Mouse (Mus musculus) E14TG2a.4 (cell line): ENCODE results near the gene Lexm.
A peak's percentile ranks its signal among the peaks of the same experiment; 100 is the strongest.

ENCODE experiments used
- CTCF ChIP-seq: conservative IDR thresholded peaks from 2 replicates; pipeline ENCODE4 v1.5.1; 2014; ENCODE audit warnings: low read length
- NANOG ChIP-seq: IDR thresholded peaks from 2 replicates; pipeline ENCODE4 v1.6.1; 2014; ENCODE audit warnings: borderline replicate concordance, low read length, mixed read lengths
- POU5F1 ChIP-seq: IDR thresholded peaks from 2 replicates; pipeline ENCODE4 v1.6.1; 2014; ENCODE audit warnings: low read length, borderline replicate concordance

DNA sequence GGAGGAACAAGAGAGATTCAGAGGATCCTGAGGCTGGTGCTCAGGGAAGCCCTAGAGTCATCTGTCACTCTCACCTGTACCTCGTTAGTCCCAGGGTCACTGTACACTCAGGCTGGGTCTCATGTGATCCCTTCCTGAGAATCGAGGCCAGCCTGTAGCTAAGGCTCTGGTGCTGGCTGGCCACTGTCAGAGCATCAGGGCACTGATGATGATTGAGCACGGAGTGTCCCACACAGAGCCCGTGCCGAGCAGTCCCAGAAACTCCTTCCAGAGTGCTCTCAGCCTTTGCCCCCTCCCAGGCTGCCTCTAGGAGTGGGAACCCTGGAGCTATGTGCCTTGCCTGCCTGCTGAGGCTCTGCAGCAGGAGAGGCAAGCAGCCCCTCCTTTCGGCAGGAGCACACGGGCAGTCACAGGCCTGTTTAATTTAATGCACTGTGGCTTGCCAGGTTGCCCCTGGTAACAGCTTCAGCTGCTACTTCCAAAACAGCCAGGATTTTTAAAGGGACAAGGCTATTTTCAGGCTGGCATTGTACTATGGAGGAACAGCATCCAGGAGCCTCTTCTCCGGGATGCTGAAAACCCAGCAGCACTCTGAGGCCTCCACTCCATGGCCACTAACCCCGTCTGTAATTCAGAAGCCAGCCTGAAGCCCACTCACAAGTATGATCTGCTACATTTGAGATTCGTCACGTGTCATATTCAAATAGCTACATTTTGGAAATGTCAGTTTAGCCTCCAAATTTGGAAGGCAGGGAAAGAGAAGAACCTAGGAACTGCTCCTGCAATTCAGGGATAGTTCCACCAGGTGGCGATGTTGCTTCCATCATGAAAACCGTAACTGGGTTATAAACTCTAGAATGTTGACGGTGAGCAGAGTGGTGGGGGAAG, 13.5 kb upstream of the Lexm start:
- TF ChIP-seq CTCF, result peak; percentile 96
- no peak for TF ChIP-seq NANOG
- no peak for TF ChIP-seq POU5F1
